Mouse (Mus musculus) heart, adult 2 months (tissue): ENCODE measurements around the gene Slco1a6. TPM values are rescaled to one million over a fixed set of nuclear protein-coding genes. Genes with fewer than 3 reads are reported as not detected.

ENCODE experiments used
- DNase-seq, 2 experiments: peaks; one replicate each; pipeline ENCODE4 v3.0.0; 2021
- H3K27ac ChIP-seq: fragments of 200-600 bp; 2 replicates; pipeline ENCODE4 v1.8.1; 2022
- H3K27me3 ChIP-seq: fragments of 200-500 bp; 2 replicates; pipeline ENCODE4 v1.6.1; 2012; ENCODE audit warnings: mild to moderate bottlenecking, low read length, inconsistent platforms, mixed read lengths; ENCODE audit not compliant: control insufficient read depth, insufficient read depth
- H3K36me3 ChIP-seq: fragments of 200-500 bp; 2 replicates; pipeline ENCODE4 v1.6.1; 2012; ENCODE audit warnings: low read length, inconsistent platforms; ENCODE audit not compliant: control insufficient read depth, insufficient read depth
- H3K4me1 ChIP-seq: fragments of 200-500 bp; 2 replicates; pipeline ENCODE4 v1.6.1; 2011; ENCODE audit warnings: low read length; ENCODE audit not compliant: control insufficient read depth, insufficient read depth
- H3K4me3 ChIP-seq: fragments of 200-600 bp; 2 replicates; pipeline ENCODE4 v1.8.1; 2022
- H3K79me2 ChIP-seq: fragments of 200-500 bp; replicated peaks from 2 replicates; pipeline ENCODE4 v1.6.1; 2012; ENCODE audit warnings: mild to moderate bottlenecking, inconsistent platforms, low read length, moderate library complexity, mixed read lengths; ENCODE audit not compliant: control insufficient read depth, insufficient read depth
- H3K9ac ChIP-seq: fragments of 200-500 bp; 2 replicates; pipeline ENCODE4 v1.6.1; 2012; ENCODE audit warnings: low read depth, mild to moderate bottlenecking, control low read depth, inconsistent platforms, low read length, mixed read lengths
- CTCF ChIP-seq: fragments of 200-600 bp; IDR thresholded peaks from 2 replicates; pipeline ENCODE4 v1.8.1; 2022; ENCODE audit warnings: antibody characterized with exemption, mild to moderate bottlenecking, moderate library complexity
- EP300 ChIP-seq: fragments of 200-500 bp; IDR thresholded peaks from 2 replicates; pipeline ENCODE4 v1.6.1; 2011; ENCODE audit warnings: low read depth, low read length, control low read depth; ENCODE audit not compliant: insufficient read depth
- POLR2A ChIP-seq: fragments of 200-500 bp; IDR thresholded peaks from 2 replicates; pipeline ENCODE4 v1.6.1; 2011; ENCODE audit warnings: mild to moderate bottlenecking, low read depth, low read length, control low read depth; ENCODE audit not compliant: insufficient read depth
- WGBS: fragments of 180-500 bp; shearing (Covaris S2); methylation state at CpG from one replicate; pipeline ENCODE4 v1.1.7; 2018; 5-methylcytosine and 5-hydroxymethylcytosine counted together
- intact Hi-C: fragments of 180-260 bp; cut with DNase I; formaldehyde crosslinking; loops from one replicate; pipeline ENCODE4 v1.15.1; 2025
- polyA plus RNA-seq: library from polyadenylated mRNA; depleted of rRNA; stranded (reverse); fragments of >200 nt; gene quantifications from 2 replicates; pipeline ENCODE4 v1.2.3, GENCODE M21; 2012
- total RNA-seq, 2 experiments: library from RNA; stranded (reverse); gene quantifications; 2 replicates each; pipeline ENCODE4 v1.2.3; 2021

Gene Slco1a6
- total and polyA plus RNA-seq, 3 experiments: not detected

GRCm38 (mm10) chr6:142209749-142210148 is 1.4 kb upstream of the Slco1a6 start:
- no peak for DNase-seq
- Histone ChIP-seq H3K4me1 (no peaks in the 10 kb centered on the region), H3K27me3 (no peaks in the 10 kb centered on the region), H3K36me3 (no peaks in the 10 kb centered on the region), H3K9ac (no peak overlapping the region), H3K27ac (no peak overlapping the region), H3K4me3 (no peak overlapping the region), H3K79me2 (no peaks in the 10 kb centered on the region)
- no peak for TF ChIP-seq EP300
- TF ChIP-seq POLR2A: no peak
- TF ChIP-seq CTCF: no peak
- intact Hi-C loops: no loop called here

- no peak for DNase-seq
- H3K4me3 ChIP-seq: no peak overlapping the region
These were observed 7.8 kb downstream of the Slco1a6 start for GRCm38 (mm10) chr6:142200524-142200923.

GRCm38 (mm10) chr6:142194245-142194644 is 14.1 kb downstream of the Slco1a6 start:
- no peaks in the 10 kb centered on the region for H3K27me3 ChIP-seq
- H3K27ac ChIP-seq: no peak overlapping the region
- H3K4me1 ChIP-seq: no peaks in the 10 kb centered on the region
- H3K9ac ChIP-seq: no peak overlapping the region
- WGBS: 73% methylated on average over 8 of the region's 8 CpGs
- no peaks in the 10 kb centered on the region for H3K36me3 ChIP-seq
- no peaks in the 10 kb centered on the region for H3K79me2 ChIP-seq
- intact Hi-C loops: no loop called here
- no peak for DNase-seq
- H3K4me3 ChIP-seq: no peak overlapping the region
- TF ChIP-seq CTCF (no peak), POLR2A (no peak), EP300 (no peak)

More at GRCm38 (mm10) chr6:142200524-142200923, 7.8 kb downstream of the Slco1a6 start:
- H3K27me3 ChIP-seq: no peaks in the 10 kb centered on the region
- TF ChIP-seq POLR2A: no peak
- no peak for TF ChIP-seq CTCF
- TF ChIP-seq EP300: no peak
- no peak overlapping the region for H3K27ac ChIP-seq
- no peak overlapping the region for H3K9ac ChIP-seq
- H3K79me2 ChIP-seq: no peaks in the 10 kb centered on the region
- H3K4me1 ChIP-seq: no peaks in the 10 kb centered on the region
- intact Hi-C loops: no loop called here
- H3K36me3 ChIP-seq: no peaks in the 10 kb centered on the region

- H3K36me3 ChIP-seq: no peaks in the 10 kb centered on the region
- no peak for DNase-seq
- no peaks in the 10 kb centered on the region for H3K79me2 ChIP-seq
- H3K27me3 ChIP-seq: no peaks in the 10 kb centered on the region
- no peaks in the 10 kb centered on the region for H3K4me1 ChIP-seq
- intact Hi-C loops: no loop called here
- H3K27ac ChIP-seq: no peak overlapping the region
- no peak overlapping the region for H3K4me3 ChIP-seq
- H3K9ac ChIP-seq: no peak overlapping the region
- no peak for TF ChIP-seq CTCF
- no peak for TF ChIP-seq EP300
- TF ChIP-seq POLR2A: no peak
- WGBS: 55% methylated on average over 1 of the region's 1 CpGs
These were observed 16.4 kb downstream of the Slco1a6 start for GRCm38 (mm10) chr6:142191962-142192361.

- Histone ChIP-seq H3K27ac (no peak overlapping the region), H3K4me3 (no peak overlapping the region), H3K9ac (no peak overlapping the region), H3K27me3 (no peaks in the 10 kb centered on the region), H3K79me2 (no peaks in the 10 kb centered on the region), H3K4me1 (no peaks in the 10 kb centered on the region), H3K36me3 (no peaks in the 10 kb centered on the region)
- intact Hi-C loops: no loop called here
- no peak for DNase-seq
- no peak for TF ChIP-seq CTCF
- TF ChIP-seq POLR2A: no peak
- no peak for TF ChIP-seq EP300
- WGBS: 85% methylated on average over 3 of the region's 3 CpGs
These were observed 20.9 kb downstream of the Slco1a6 start for GRCm38 (mm10) chr6:142187426-142187825.

GRCm38 (mm10) chr6:142185868-142186415 is 22.4 kb downstream of the Slco1a6 start:
- intact Hi-C loops: no loop called here
- no peak for DNase-seq
- TF ChIP-seq POLR2A: no peak
- no peak for TF ChIP-seq EP300
- no peak for TF ChIP-seq CTCF
- Histone ChIP-seq H3K4me3 (no peak overlapping the region), H3K9ac (no peak overlapping the region), H3K27me3 (no peaks in the 10 kb centered on the region), H3K27ac (no peak overlapping the region), H3K79me2 (no peaks in the 10 kb centered on the region), H3K4me1 (no peaks in the 10 kb centered on the region), H3K36me3 (no peaks in the 10 kb centered on the region)
- WGBS: 49% methylated on average over 2 of the region's 2 CpGs
